Mouse (Mus musculus) cerebellum, postnatal 10 days (tissue): ENCODE results near the gene Barhl1.
A peak's percentile ranks its signal among the peaks of the same experiment; 100 is the strongest.

ENCODE experiments used
- DNase-seq, 2 experiments: peaks; one replicate each; pipeline ENCODE4 v3.0.0; 2021; ENCODE audit warnings: mixed read lengths in 2 of 2

Gene Barhl1

DNA sequence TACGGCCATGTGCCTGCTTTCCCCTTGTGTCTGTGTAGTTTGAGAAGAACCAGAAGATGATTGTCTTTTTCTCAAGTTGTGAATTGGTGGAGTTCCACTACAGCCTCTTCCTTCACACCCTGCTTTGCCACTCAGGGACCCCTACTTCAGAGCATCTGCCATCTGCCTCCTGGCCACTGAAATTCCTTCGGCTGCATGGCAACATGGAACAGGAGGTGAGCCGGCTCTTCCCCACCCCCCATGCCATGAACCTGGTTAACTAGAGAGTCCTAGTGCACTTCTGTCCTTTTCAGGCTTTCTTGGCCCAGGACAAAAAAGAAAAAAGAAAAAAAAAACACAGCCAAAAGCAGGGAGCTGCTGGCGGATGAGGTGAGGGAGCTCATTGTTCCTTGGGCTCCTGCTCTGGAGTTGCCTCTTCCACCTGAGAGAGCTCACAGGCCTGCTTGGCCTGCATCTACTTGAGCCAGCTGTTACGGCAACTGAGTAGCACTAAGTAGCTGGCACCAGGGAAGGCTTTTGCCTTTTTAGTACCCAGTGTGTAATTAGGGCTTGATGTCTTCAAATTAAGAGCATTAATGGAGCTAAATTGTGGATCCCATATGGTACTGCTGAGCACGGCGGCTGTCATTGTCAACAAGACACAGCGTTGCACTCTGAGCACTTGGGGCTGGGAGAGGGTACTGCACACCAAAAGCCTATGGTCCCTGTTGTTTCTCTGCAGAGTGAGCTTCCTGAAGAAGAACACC, 55.6 kb downstream of the Barhl1 start:
- peak; percentile 79 to 83 for DNase-seq

DNA sequence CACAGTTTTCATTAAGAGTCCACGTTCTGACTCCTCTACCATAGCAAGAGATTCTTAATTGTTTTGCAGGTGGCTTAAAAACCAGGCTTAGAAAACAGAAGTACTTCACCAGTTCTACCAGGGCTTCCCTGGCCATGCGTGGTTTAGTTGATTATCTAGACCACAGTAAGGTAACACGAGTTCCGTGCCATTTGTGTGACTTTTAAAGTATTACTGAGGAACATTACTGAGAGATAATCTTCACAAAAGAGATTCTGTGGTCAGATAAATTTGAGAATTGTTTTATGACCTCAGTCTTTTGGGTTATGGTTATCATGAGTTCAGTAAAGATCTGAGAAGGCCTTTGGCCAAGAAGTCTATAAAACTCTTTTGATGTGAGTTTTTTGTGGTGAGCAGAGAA, 57.2 kb downstream of the Barhl1 start:
- DNase-seq: no peak
